Mouse (Mus musculus) ovary, postnatal 14 days (tissue): ENCODE results near the gene Chpt1.
"Not testable (repeated sequence)": the region's sequence is repeated elsewhere in the genome, so short reads cannot be mapped to it uniquely, and the experiment has no call there.

Experiments used
- DNase-seq: peaks from one replicate; pipeline ENCODE4 v3.0.0; 2022; ENCODE audit warnings: low spot score

The Chpt1 gene

DNA sequence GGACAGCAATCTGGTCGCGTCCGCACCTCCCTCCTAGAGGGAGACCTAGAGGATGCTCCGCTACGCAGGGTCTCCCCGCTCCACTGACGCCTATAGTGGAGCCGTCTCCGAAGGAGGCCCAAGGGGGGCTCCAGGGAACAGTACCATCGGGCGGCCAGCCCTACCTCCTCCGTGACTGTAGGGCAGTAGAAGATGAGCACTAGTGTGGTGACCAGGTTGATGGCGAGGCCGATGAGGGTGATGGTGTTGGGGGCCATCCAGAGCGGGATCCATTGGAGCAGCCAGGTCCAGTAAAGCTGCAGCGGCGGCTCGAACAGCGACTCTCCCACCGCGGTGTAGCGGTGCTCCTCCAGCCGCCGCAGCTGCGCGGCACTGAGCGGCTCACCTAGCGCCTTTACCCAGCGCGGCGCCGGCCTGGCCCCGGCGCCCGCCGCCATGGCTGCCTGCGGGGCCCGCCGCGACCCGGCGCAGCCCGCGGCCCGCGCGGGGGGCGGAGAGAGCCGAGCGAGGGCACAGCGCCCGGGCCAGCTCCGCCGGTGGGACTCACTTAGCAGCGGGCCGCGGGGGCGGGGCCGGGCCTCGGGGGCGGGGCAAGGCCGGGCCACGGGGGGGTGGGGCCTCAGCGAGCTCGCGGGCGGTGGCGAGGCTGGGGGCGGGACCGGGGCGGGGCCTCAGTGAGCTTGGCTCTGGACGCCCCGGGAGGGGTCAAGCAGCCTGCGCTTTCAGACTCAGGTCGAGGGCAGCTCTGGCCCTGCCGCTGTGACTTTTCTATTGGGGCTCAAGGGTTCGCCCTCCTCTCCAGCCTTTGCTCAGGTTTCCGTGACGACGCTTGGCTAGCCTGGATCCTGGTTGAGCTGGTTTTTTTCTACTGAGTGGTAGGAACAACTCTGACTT, at the start of gene Chpt1:
Chpt1 (minus strand) TSS at position 653 of the 894 bp plus-strand sequence.
- peak; percentile 75 for DNase-seq

DNA sequence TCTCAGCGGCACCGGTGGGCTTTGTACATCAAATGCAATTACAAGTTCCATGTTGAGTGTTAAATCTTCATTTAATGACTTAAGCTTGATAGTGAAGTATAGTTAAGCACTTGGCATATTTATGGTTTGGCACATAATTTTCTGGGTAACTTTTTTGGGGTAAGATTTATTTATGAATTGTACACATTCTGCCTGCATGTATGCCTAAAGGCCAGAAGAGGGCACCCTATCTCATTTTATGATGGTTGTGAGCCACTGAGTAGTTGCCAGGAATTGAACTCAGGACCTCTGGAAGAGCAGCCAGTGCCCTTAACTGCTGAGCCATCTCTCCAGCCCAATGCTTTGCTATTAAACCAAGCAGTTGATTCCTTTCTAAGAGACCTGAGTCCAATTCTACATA, 48.9 kb upstream of the Chpt1 start:
- no peak for DNase-seq

DNA sequence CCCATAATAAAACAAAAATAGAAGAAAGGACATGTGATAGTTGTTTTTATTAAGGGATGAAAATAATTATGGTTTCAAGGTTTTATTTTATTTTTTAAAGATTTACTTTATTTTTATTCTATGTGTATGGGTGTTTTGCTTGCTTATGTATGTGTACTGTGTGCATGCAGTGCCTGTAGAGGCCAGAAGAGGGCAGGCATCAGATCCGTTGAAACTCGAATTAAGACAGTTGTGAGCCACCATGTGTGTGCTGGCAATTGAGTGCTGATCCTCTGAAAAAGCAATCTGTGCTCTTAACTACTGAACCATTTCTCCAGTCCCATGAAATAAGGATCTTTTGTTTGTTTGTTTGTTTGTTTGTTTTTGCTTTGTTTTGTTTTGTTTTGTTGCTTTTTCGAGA, 46.4 kb upstream of the Chpt1 start:
- DNase-seq: no peak

DNA sequence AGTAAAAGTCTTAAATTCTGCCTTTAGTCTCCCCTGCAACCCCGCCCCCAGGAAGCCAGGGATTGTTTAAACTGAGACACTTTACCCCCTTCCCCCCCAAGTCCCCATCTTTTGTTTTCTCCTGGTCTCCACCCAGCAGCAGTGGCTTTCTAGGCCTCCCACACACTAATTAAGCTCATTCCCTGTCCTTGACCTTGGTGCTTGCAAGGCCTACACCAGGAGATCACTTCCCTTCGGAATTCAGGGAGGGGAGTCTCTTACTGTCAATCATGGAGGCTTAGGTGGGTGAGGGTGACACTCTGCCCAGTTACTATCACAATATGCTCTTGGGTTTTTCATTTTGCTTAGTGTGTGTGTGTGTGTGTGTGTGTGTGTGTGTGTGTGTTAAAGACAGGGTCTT, 43.8 kb upstream of the Chpt1 start:
- no peak for DNase-seq

- DNase-seq: no peak
These were observed 26.8 kb upstream of the Chpt1 start for GRCm38 (mm10) chr10:88530631-88531030.

- DNase-seq: no peak
These were observed 20.1 kb upstream of the Chpt1 start for GRCm38 (mm10) chr10:88524016-88524415.

DNA sequence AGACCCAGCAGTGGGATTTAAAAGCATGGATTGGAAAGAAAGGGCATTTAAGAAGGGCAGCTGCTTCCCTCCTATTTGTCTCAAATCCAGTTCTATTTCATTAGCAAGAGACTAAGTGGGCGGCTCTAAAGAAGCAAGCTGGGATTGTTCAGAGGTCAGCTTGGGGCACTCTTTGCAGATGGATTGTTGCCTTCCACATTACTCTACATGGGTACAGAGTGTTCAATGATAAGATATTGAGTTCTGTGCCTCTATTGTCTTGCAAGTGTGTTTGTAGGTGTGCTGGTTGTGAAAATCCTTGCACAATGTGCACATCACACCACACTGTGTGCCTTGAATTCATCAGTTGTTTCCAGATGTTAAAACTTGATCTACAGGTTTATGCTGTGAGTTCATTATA, 19.3 kb upstream of the Chpt1 start:
- no peak for DNase-seq

- DNase-seq: no peak
These were observed 18.9 kb upstream of the Chpt1 start for GRCm38 (mm10) chr10:88522795-88523194.

DNA sequence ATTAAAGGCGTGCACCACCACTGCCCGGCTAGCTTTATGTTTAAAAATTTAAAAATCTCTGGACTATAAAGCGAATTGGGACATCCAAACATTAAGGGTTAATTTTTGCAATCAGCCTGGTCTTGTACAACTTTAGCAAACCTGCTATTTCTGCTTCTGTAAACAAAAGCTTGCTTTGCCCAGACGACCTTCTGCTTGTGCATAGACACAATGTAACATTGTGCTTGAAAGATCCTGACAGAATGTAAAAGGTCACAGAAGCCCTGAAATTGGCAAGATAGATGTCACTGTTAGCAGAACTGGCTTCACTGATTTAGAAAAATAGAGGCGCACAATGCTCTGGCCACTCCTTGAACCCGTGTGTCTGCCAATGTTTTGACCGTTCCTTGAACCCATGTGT, 11.2 kb upstream of the Chpt1 start:
- not testable (repeated sequence) for DNase-seq

GRCm38 (mm10) chr10:88514495-88514894, 10.6 kb upstream of the Chpt1 start:
- DNase-seq: peak; percentile 43

GRCm38 (mm10) chr10:88513574-88514135, 9.8 kb upstream of the Chpt1 start:
- DNase-seq: no peak

DNA sequence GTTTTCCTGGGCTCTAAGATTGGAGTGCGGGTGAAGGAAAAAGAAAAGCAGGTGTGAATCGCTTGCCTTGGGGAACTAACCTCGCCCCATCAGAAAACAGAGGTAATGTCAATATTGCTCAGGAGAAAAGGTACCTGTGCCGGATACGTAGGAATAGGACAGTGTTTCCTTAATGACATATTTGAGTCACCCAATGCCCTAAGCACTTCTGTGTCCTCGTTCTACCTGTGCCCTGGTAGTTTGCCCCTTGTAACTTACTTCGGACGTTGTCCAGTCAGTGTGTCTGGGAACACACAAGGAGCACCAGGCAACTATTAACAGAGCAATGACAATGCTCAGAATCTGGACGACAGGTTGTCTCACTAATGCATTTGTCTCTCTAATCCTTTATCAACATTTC, 7.5 kb upstream of the Chpt1 start:
- DNase-seq: no peak

- no peak for DNase-seq
These were observed 6.8 kb upstream of the Chpt1 start for GRCm38 (mm10) chr10:88510503-88511271.

GRCm38 (mm10) chr10:88507691-88508143, 3.8 kb upstream of the Chpt1 start:
- no peak for DNase-seq

- no peak for DNase-seq
These were observed 1.4 kb upstream of the Chpt1 start for GRCm38 (mm10) chr10:88505256-88505655.

- DNase-seq: no peak
These were observed 608 bp upstream of the Chpt1 start for GRCm38 (mm10) chr10:88504481-88504880.

GRCm38 (mm10) chr10:88502919-88503318, 954 bp downstream of the Chpt1 start:
- DNase-seq: no peak

DNA sequence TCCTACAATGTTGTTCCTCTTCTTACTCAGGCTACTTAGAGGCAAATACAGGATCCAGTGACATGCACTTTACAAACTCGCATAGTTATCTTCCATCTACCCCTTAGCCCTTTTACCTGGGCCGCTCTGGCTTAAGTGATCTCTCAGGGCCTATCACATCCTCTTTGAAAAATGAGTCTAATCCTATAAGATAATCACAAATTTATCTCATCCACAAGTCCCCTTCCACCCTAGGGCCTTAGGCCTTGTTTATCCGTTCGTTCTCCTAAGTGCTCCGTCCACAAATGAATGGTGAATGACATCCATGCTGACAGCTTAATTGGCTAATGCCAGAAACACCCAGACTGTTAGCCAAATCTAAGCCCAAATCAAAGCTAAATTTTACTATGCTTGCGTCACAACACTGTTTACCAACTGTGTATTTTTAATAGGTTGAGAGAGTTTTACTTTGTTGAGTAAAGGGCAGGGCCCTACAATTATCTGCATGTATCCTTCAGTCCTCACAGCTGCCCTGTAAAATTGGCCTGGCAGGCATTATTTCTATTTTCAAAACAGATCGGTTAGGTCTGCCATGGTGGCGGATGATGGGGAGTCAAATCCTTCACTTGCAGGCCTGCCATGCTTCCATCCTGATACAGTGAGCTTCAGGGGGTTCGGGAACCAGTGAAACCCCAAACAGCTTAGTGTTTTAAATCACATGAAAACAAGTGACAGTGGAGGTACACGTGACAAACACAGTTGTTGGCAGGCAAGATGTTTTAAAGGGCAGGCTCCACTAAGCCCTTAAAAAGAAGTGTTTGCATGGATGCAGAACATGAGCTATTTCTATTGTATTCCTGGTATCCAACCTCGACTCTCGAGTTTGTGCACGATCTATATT, 1.7 kb downstream of the Chpt1 start:
- no peak for DNase-seq

DNA sequence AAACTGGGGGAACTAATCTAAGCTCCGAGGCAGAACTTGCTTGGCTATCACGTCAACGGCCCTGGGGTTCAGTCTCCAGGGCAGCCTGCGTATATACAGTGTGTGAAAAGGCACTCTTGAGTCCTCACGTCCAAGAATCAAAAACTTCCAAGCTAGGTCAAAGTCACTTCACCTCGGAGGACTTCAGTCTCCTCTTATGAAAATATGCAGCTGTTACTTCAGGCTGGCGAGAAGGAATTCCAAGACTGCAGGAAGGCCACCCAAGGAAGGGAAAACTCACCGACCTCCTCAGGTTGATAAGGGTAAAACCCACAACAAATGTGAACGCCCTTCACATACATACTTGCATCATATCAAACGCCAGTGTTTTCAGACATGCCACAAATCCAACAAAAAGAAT, 2.5 kb downstream of the Chpt1 start:
- DNase-seq: no peak

DNA sequence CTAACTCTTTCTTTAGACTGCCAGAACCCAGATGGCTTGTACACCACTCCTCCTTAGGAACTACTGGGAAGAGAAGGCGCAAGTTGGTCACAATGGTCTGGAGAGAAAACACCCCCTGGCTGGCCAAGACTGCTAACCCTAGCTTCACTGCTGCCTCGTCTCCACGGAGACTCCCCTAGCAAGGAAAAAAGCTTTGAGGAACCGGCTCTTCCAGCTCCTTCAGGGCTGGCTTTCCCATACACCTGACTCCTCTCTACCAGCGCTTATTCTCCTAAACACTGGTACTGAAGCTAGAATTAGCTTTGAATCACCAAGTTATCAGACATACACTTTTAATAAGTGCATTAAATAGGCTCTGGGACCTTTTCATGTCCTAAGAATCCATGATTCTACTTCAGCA, 3.9 kb downstream of the Chpt1 start:
- DNase-seq: no peak

GRCm38 (mm10) chr10:88496864-88497564, 6.9 kb downstream of the Chpt1 start:
- DNase-seq: no peak
